Comparison of ENCODE assay signal across 18 mouse cellular contexts in the genomic region with DNA sequence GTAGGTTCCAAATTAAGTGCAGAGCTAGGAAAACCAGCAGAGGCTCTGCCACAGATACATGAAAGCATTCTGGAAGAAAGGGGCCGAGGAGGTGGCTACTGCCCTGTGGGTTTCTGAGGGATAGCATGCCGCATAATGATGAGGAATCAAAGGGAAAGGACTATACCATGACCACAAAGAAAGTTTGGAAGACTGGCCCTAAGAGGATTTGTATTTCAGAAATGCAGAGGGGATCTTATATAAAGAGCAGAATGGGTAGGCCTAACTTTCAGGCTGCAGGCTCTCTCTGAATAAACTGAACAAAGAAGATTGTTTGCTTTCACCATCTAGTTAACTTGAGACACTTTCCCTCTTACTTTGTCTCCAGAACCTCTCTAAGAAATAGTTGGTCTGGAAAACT.
"Had no signal": no experiment of that assay in that cellular context is flagged by ENCODE, and none has a peak within 500 bp of the region (broad histone marks: within the 10 kb centered on the region; RNA-seq: fewer than 3 reads in every experiment).

No protein-coding gene starts in this region.

- H3K4me3 ChIP-seq: liver, embryonic 13.5 days; liver, embryonic 15.5 days; lung, embryonic 15.5 days; megakaryocyte, embryonic 14.5 days; neural tube, embryonic 12.5 days; stomach, embryonic 15.5 days had no signal

- H3K36me3 ChIP-seq: liver, embryonic 13.5 days; liver, embryonic 15.5 days; lung, embryonic 15.5 days; neural tube, embryonic 12.5 days; stomach, embryonic 15.5 days had no signal

- H3K9me3 ChIP-seq: liver, embryonic 15.5 days; lung, embryonic 15.5 days; neural tube, embryonic 12.5 days; stomach, embryonic 15.5 days had no signal

- H3K4me2 ChIP-seq: liver, embryonic 11.5 days; liver, embryonic 13.5 days; liver, embryonic 15.5 days; lung, embryonic 15.5 days; neural tube, embryonic 12.5 days; stomach, embryonic 15.5 days had no signal

- H3K27ac ChIP-seq: liver, embryonic 13.5 days; liver, embryonic 15.5 days; lung, embryonic 15.5 days; macrophage; neural tube, embryonic 12.5 days; stomach, embryonic 15.5 days; stomach, postnatal 0 days had no signal

- ATAC-seq: liver, postnatal 0 days; lung, postnatal 0 days; midbrain, embryonic 16.5 days had no signal

- H3K4me1 ChIP-seq: liver, embryonic 13.5 days; liver, embryonic 15.5 days; lung, embryonic 15.5 days; megakaryocyte, embryonic 14.5 days; neural tube, embryonic 12.5 days; stomach, embryonic 15.5 days had no signal

- DNase-seq: liver, embryonic 13.5 days; liver, postnatal 0 days; lung, adult 2 months; lung, postnatal 14 days; lung, postnatal 36 days; right cerebral cortex, postnatal 14 days; thymus, adult 2 months; thymus, postnatal 25 days had no signal

- H3K9ac ChIP-seq: liver, embryonic 13.5 days; liver, embryonic 15.5 days; liver, postnatal 0 days; lung, embryonic 15.5 days; neural tube, embryonic 12.5 days; stomach, embryonic 15.5 days had no signal

- H3K27me3 ChIP-seq: liver, embryonic 13.5 days; liver, embryonic 15.5 days; lung, embryonic 15.5 days; megakaryocyte, embryonic 14.5 days; neural tube, embryonic 12.5 days; stomach, embryonic 15.5 days had no signal
